Mouse (Mus musculus): ENCODE results near the gene Arpc4. TPM values are rescaled to one million over a fixed set of nuclear protein-coding genes. Genes with fewer than 3 reads are reported as not detected.

The Arpc4 gene
- polyA plus RNA-seq, 1 experiment from 2014 or later, result 238 TPM

GRCm38 (mm10) chr6:113427397-113427796 lies 49.5 kb downstream of the Arpc4 start:
- WGBS, result 66% methylated on average over 3 of the region's 3 CpGs
- Histone ChIP-seq H3K27me3 (ENCODE audit: control insufficient read depth, insufficient read depth, low read length) (no peaks in the 10 kb centered on the region), H3K4me1 (ENCODE audit: control insufficient read depth, insufficient read depth, low read length) (no peaks in the 10 kb centered on the region), H3K9me3 (ENCODE audit: control insufficient read depth, low read length) (no peaks in the 10 kb centered on the region), H3K27ac (ENCODE audit: low read depth, low read length) (no peak overlapping the region), H3K4me2 (ENCODE audit: low read depth, low read length) (no peak overlapping the region), H3K4me3 (ENCODE audit: low read depth, low read length) (no peak overlapping the region), H3K36me3 (ENCODE audit: control insufficient read depth, insufficient read depth, low read length) (no peaks in the 10 kb centered on the region), H3K9ac (replicated peaks; ENCODE audit: low read depth, low read length) (no peak overlapping the region)
- no peak for ATAC-seq (ENCODE audit: low read depth)

- ATAC-seq (ENCODE audit: low read depth), result no peak
- H3K9ac ChIP-seq (replicated peaks; ENCODE audit: low read depth, low read length), result no peak overlapping the region
- H3K27ac ChIP-seq (ENCODE audit: low read depth, low read length), result no peak overlapping the region
- no peaks in the 10 kb centered on the region for H3K27me3 ChIP-seq (ENCODE audit: control insufficient read depth, insufficient read depth, low read length)
- H3K9me3 ChIP-seq (ENCODE audit: control insufficient read depth, low read length), result no peaks in the 10 kb centered on the region
- no peaks in the 10 kb centered on the region for H3K4me1 ChIP-seq (ENCODE audit: control insufficient read depth, insufficient read depth, low read length)
- H3K36me3 ChIP-seq (ENCODE audit: control insufficient read depth, insufficient read depth, low read length), result no peaks in the 10 kb centered on the region
- H3K4me2 ChIP-seq (ENCODE audit: low read depth, low read length), result no peak overlapping the region
- no peak overlapping the region for H3K4me3 ChIP-seq (ENCODE audit: low read depth, low read length)
- WGBS, result 93% methylated on average over 16 of the region's 16 CpGs
Observed at GRCm38 (mm10) chr6:113428006-113428405, 50.1 kb downstream of the Arpc4 start.

- no peaks in the 10 kb centered on the region for H3K9me3 ChIP-seq (ENCODE audit: control insufficient read depth, low read length)
- H3K36me3 ChIP-seq (ENCODE audit: control insufficient read depth, insufficient read depth, low read length), result no peaks in the 10 kb centered on the region
- H3K27me3 ChIP-seq (ENCODE audit: control insufficient read depth, insufficient read depth, low read length), result no peaks in the 10 kb centered on the region
- ATAC-seq (ENCODE audit: low read depth), result no peak
- no peak overlapping the region for H3K27ac ChIP-seq (ENCODE audit: low read depth, low read length)
- H3K4me2 ChIP-seq (ENCODE audit: low read depth, low read length), result no peak overlapping the region
- H3K4me1 ChIP-seq (ENCODE audit: control insufficient read depth, insufficient read depth, low read length), result no peaks in the 10 kb centered on the region
- no peak overlapping the region for H3K4me3 ChIP-seq (ENCODE audit: low read depth, low read length)
- WGBS, result 70% methylated on average over 3 of the region's 3 CpGs
- no peak overlapping the region for H3K9ac ChIP-seq (replicated peaks; ENCODE audit: low read depth, low read length)
Observed at GRCm38 (mm10) chr6:113429965-113430364, 52.0 kb downstream of the Arpc4 start.

- no peak overlapping the region for H3K27ac ChIP-seq (ENCODE audit: low read depth, low read length)
- H3K27me3 ChIP-seq (ENCODE audit: control insufficient read depth, insufficient read depth, low read length), result no peaks in the 10 kb centered on the region
- 65% methylated on average over 3 of the region's 3 CpGs for WGBS
- H3K4me2 ChIP-seq (ENCODE audit: low read depth, low read length), result no peak overlapping the region
- no peaks in the 10 kb centered on the region for H3K4me1 ChIP-seq (ENCODE audit: control insufficient read depth, insufficient read depth, low read length)
- H3K36me3 ChIP-seq (ENCODE audit: control insufficient read depth, insufficient read depth, low read length), result no peaks in the 10 kb centered on the region
- H3K4me3 ChIP-seq (ENCODE audit: low read depth, low read length), result no peak overlapping the region
- H3K9me3 ChIP-seq (ENCODE audit: control insufficient read depth, low read length), result no peaks in the 10 kb centered on the region
- no peak overlapping the region for H3K9ac ChIP-seq (replicated peaks; ENCODE audit: low read depth, low read length)
- no peak for ATAC-seq (ENCODE audit: low read depth)
Observed at GRCm38 (mm10) chr6:113430846-113431245, 52.9 kb downstream of the Arpc4 start.

- Histone ChIP-seq H3K27ac (ENCODE audit: low read depth, low read length) (no peak overlapping the region), H3K4me2 (ENCODE audit: low read depth, low read length) (no peak overlapping the region), H3K36me3 (ENCODE audit: control insufficient read depth, insufficient read depth, low read length) (no peaks in the 10 kb centered on the region), H3K27me3 (ENCODE audit: control insufficient read depth, insufficient read depth, low read length) (no peaks in the 10 kb centered on the region), H3K4me1 (ENCODE audit: control insufficient read depth, insufficient read depth, low read length) (no peaks in the 10 kb centered on the region), H3K9me3 (ENCODE audit: control insufficient read depth, low read length) (no peaks in the 10 kb centered on the region), H3K9ac (replicated peaks; ENCODE audit: low read depth, low read length) (no peak overlapping the region), H3K4me3 (ENCODE audit: low read depth, low read length) (no peak overlapping the region)
- ATAC-seq (ENCODE audit: low read depth), result no peak
- WGBS, result 52% methylated on average over 3 of the region's 3 CpGs
Observed at GRCm38 (mm10) chr6:113431801-113432200, 53.9 kb downstream of the Arpc4 start.

- Histone ChIP-seq H3K36me3 (ENCODE audit: control insufficient read depth, insufficient read depth, low read length) (no peaks in the 10 kb centered on the region), H3K4me3 (ENCODE audit: low read depth, low read length) (no peak overlapping the region), H3K4me2 (ENCODE audit: low read depth, low read length) (no peak overlapping the region), H3K9me3 (ENCODE audit: control insufficient read depth, low read length) (no peaks in the 10 kb centered on the region), H3K27me3 (ENCODE audit: control insufficient read depth, insufficient read depth, low read length) (no peaks in the 10 kb centered on the region), H3K9ac (replicated peaks; ENCODE audit: low read depth, low read length) (no peak overlapping the region), H3K4me1 (ENCODE audit: control insufficient read depth, insufficient read depth, low read length) (no peaks in the 10 kb centered on the region), H3K27ac (ENCODE audit: low read depth, low read length) (no peak overlapping the region)
- ATAC-seq (ENCODE audit: low read depth), result no peak
- 88% methylated on average over 3 of the region's 3 CpGs for WGBS
Observed at GRCm38 (mm10) chr6:113433661-113434060, 55.7 kb downstream of the Arpc4 start.

GRCm38 (mm10) chr6:113434691-113435090 lies 56.8 kb downstream of the Arpc4 start:
- no peak for ATAC-seq (ENCODE audit: low read depth)
- no peaks in the 10 kb centered on the region for H3K36me3 ChIP-seq (ENCODE audit: control insufficient read depth, insufficient read depth, low read length)
- H3K4me2 ChIP-seq (ENCODE audit: low read depth, low read length), result no peak overlapping the region
- no peak overlapping the region for H3K9ac ChIP-seq (replicated peaks; ENCODE audit: low read depth, low read length)
- 81% methylated on average over 7 of the region's 7 CpGs for WGBS
- no peak overlapping the region for H3K4me3 ChIP-seq (ENCODE audit: low read depth, low read length)
- H3K4me1 ChIP-seq (ENCODE audit: control insufficient read depth, insufficient read depth, low read length), result no peaks in the 10 kb centered on the region
- no peaks in the 10 kb centered on the region for H3K27me3 ChIP-seq (ENCODE audit: control insufficient read depth, insufficient read depth, low read length)
- no peak overlapping the region for H3K27ac ChIP-seq (ENCODE audit: low read depth, low read length)
- no peaks in the 10 kb centered on the region for H3K9me3 ChIP-seq (ENCODE audit: control insufficient read depth, low read length)

- 80% methylated on average over 9 of the region's 9 CpGs for WGBS
- Histone ChIP-seq H3K4me2 (ENCODE audit: low read depth, low read length) (no peak within 1 kb of the TSS), H3K27me3 (ENCODE audit: control insufficient read depth, insufficient read depth, low read length) (no peaks in the 10 kb centered on the region), H3K9me3 (ENCODE audit: control insufficient read depth, low read length) (no peaks in the 10 kb centered on the region), H3K27ac (ENCODE audit: low read depth, low read length) (no peak within 1 kb of the TSS), H3K4me3 (ENCODE audit: low read depth, low read length) (no peak within 1 kb of the TSS), H3K4me1 (ENCODE audit: control insufficient read depth, insufficient read depth, low read length) (no peaks in the 10 kb centered on the region), H3K9ac (replicated peaks; ENCODE audit: low read depth, low read length) (no peak within 1 kb of the TSS), H3K36me3 (ENCODE audit: control insufficient read depth, insufficient read depth, low read length) (no peaks in the 10 kb centered on the region)
- ATAC-seq (ENCODE audit: low read depth), result no peak
Observed at GRCm38 (mm10) chr6:113435664-113436205, 57.8 kb downstream of the Arpc4 start, which contains the start of gene Cidec. Cidec (minus strand) TSS chr6:113435760.

GRCm38 (mm10) chr6:113437135-113437534 lies 59.2 kb downstream of the Arpc4 start:
- Histone ChIP-seq H3K36me3 (ENCODE audit: control insufficient read depth, insufficient read depth, low read length) (no peaks in the 10 kb centered on the region), H3K4me1 (ENCODE audit: control insufficient read depth, insufficient read depth, low read length) (no peaks in the 10 kb centered on the region), H3K9ac (replicated peaks; ENCODE audit: low read depth, low read length) (no peak overlapping the region), H3K4me2 (ENCODE audit: low read depth, low read length) (no peak overlapping the region), H3K27ac (ENCODE audit: low read depth, low read length) (no peak overlapping the region), H3K4me3 (ENCODE audit: low read depth, low read length) (no peak overlapping the region), H3K9me3 (ENCODE audit: control insufficient read depth, low read length) (no peaks in the 10 kb centered on the region), H3K27me3 (ENCODE audit: control insufficient read depth, insufficient read depth, low read length) (no peaks in the 10 kb centered on the region)
- no peak for ATAC-seq (ENCODE audit: low read depth)
- 80% methylated on average over 12 of the region's 12 CpGs for WGBS
